Mouse (Mus musculus) MEL (cell line): ENCODE measurements around the gene Lipo3.
"Not testable (repeated sequence)": the region's sequence is repeated elsewhere in the genome, so short reads cannot be mapped to it uniquely, and the experiment has no call there.

ENCODE experiments used
- CHD1 ChIP-seq: IDR thresholded peaks from 2 replicates; pipeline ENCODE4 v1.6.1; 2012; ENCODE audit warnings: low read depth, mild to moderate bottlenecking, inconsistent platforms, low read length, improper control_type of control experiment
- CHD2 ChIP-seq: IDR thresholded peaks from 2 replicates; pipeline ENCODE4 v1.6.1; 2011; ENCODE audit warnings: low read length, improper control_type of control experiment
- CTCF ChIP-seq, 3 experiments: IDR thresholded peaks in 2 of 3; conservative IDR thresholded peaks in 1 of 3; 2 replicates each; pipeline ENCODE4 v1.5.1; 2011 to 2012; ENCODE audit warnings: low read length in 3 of 3, low read depth in 2 of 3, mild to moderate bottlenecking in 2 of 3, improper control_type of control experiment in 1 of 3, inconsistent platforms in 1 of 3, mixed read lengths in 1 of 3, moderate library complexity in 1 of 3; ENCODE audit not compliant: control insufficient read depth in 1 of 3, insufficient read depth in 1 of 3, poor library complexity in 1 of 3, severe bottlenecking in 1 of 3
- GABPA ChIP-seq: IDR thresholded peaks from 2 replicates; pipeline ENCODE4 v1.6.1; 2012; ENCODE audit warnings: low read depth, mild to moderate bottlenecking, inconsistent platforms, low read length, improper control_type of control experiment, moderate library complexity
- JUND ChIP-seq: IDR thresholded peaks from 2 replicates; pipeline ENCODE4 v1.6.1; 2011; ENCODE audit warnings: low read depth, mild to moderate bottlenecking, improper control_type of control experiment, low read length
- KAT2A ChIP-seq: conservative IDR thresholded peaks from 2 replicates; pipeline ENCODE4 v1.6.1; 2012; ENCODE audit warnings: low read depth, low read length, improper control_type of control experiment, inconsistent platforms
- MAZ ChIP-seq: IDR thresholded peaks from 2 replicates; pipeline ENCODE4 v1.6.1; 2012; ENCODE audit warnings: low read depth, mild to moderate bottlenecking, inconsistent platforms, low read length, improper control_type of control experiment
- MXI1 ChIP-seq: IDR thresholded peaks from 2 replicates; pipeline ENCODE4 v1.6.1; 2011; ENCODE audit warnings: mild to moderate bottlenecking, low read depth, low read length, improper control_type of control experiment
- MYC ChIP-seq: IDR thresholded peaks from 2 replicates; pipeline ENCODE4 v1.6.1; 2011; ENCODE audit warnings: low read depth, mild to moderate bottlenecking, low read length, improper control_type of control experiment, moderate library complexity
- NELFE ChIP-seq: IDR thresholded peaks from 2 replicates; pipeline ENCODE4 v1.6.1; 2011; ENCODE audit warnings: low read depth, low read length, improper control_type of control experiment
- POLR2A ChIP-seq, 2 experiments: IDR thresholded peaks; 2 replicates each; pipeline ENCODE4 v1.6.1; 2011 to 2012; ENCODE audit warnings: low read length in 2 of 2, mild to moderate bottlenecking in 2 of 2, control low read depth in 1 of 2, improper control_type of control experiment in 1 of 2, low read depth in 1 of 2, moderate library complexity in 1 of 2; ENCODE audit not compliant: control insufficient read depth in 1 of 2, insufficient read depth in 1 of 2, poor library complexity in 1 of 2
- POLR2AphosphoS2 ChIP-seq: IDR thresholded peaks from 2 replicates; pipeline ENCODE4 v1.6.1; 2011; ENCODE audit warnings: low read length, improper control_type of control experiment
- POLR2AphosphoS5 ChIP-seq: IDR thresholded peaks from 2 replicates; pipeline ENCODE4 v1.6.1; 2012; ENCODE audit warnings: low read depth, borderline replicate concordance, mild to moderate bottlenecking, inconsistent platforms, low read length, moderate library complexity, mixed read lengths
- ZC3H11A ChIP-seq: IDR thresholded peaks from 2 replicates; pipeline ENCODE4 v1.6.1; 2012; ENCODE audit warnings: low read depth, mild to moderate bottlenecking, inconsistent platforms, low read length, improper control_type of control experiment

- TF ChIP-seq CTCF (IDR thresholded peaks at IDR 0.05 in 2 of 3, conservative IDR thresholded peaks at IDR 0.05 in 1 of 3; ENCODE audit: control insufficient read depth in 1 of 3, insufficient read depth in 1 of 3, low read depth in 2 of 3, low read length in 3 of 3, poor library complexity in 1 of 3, severe bottlenecking in 1 of 3); MXI1; POLR2AphosphoS5; POLR2A (IDR thresholded peaks at IDR 0.05; ENCODE audit: control insufficient read depth in 1 of 2, insufficient read depth in 1 of 2, low read depth in 1 of 2, low read length in 2 of 2, poor library complexity in 1 of 2); MYC; ZC3H11A; CHD2; JUND; KAT2A; NELFE; MAZ; CHD1; POLR2AphosphoS2; GABPA: not testable (repeated sequence)
Measured at GRCm38 (mm10) chr19:33751259-33751658, 10.5 kb downstream of the Lipo3 start, which contains the start of gene Lipo2.
